Comparison of ENCODE assay signal across 12 mouse cellular contexts in the genomic region with DNA sequence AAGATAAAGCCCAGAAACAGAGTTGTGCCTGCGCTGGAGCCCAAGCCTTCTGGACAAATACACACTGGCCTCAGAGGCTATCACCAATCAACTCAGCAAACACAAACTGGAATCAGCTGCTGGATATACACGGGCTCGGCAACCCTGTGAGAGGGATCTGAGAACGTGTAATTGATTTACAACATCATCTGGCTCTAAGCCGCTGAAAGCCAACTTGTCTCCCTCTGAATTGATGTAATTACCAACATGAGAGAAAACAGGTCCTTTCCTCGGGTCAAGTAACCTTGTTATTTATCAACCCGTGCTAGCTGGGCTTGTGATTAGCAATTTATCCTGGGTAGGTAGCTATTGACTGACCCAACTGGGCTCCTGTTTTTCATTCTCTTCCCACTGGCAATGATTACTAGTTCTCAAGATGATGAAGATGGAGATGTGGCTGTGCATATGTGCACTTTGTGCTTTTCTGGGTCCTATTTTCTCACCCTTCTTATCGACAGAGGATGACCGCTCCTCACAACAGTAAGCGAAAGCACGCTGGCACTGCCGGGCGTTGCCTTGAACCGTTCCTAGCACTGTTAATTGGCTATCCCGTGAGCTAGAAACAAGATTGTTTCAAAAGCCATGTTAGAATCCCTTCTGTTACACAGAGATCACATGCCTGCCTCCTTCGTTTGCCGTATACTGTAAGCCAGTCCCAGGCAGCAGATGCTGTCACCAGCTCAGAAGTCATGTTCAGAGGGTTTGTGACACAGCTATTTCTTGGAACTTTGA.
DNase-seq lines count a peak whose midpoint lies in the region; ATAC-seq lines count a peak whose summit lies in the region.
"Had no signal": no experiment of that assay in that cellular context is flagged by ENCODE, and none has a peak within 500 bp of the region (broad histone marks: within the 10 kb centered on the region; RNA-seq: fewer than 3 reads in every experiment).

No protein-coding gene starts in this region.

- H3K27ac ChIP-seq in heart, embryonic 16.5 days (ENCODE audit: low read length), result no peak overlapping the region
- H3K27ac ChIP-seq in embryonic facial prominence, embryonic 14.5 days (replicated peaks; ENCODE audit: low read depth, low read length), result no peak overlapping the region
- H3K27ac ChIP-seq in stomach, embryonic 14.5 days (ENCODE audit: low read length), result no peak overlapping the region
- H3K27ac ChIP-seq: embryonic facial prominence, embryonic 12.5 days; left cerebral cortex, adult 2 months had no signal

- no peaks in the 10 kb centered on the region for H3K27me3 ChIP-seq in heart, embryonic 16.5 days (ENCODE audit: control insufficient read depth, insufficient read depth, low read length)
- no peaks in the 10 kb centered on the region for H3K27me3 ChIP-seq in embryonic facial prominence, embryonic 14.5 days (replicated peaks; ENCODE audit: control insufficient read depth, insufficient read depth, low read length)
- H3K27me3 ChIP-seq in stomach, embryonic 14.5 days (ENCODE audit: control insufficient read depth, insufficient read depth, low read length), result no peaks in the 10 kb centered on the region
- H3K27me3 ChIP-seq: embryonic facial prominence, embryonic 12.5 days had no signal

- H3K4me2 ChIP-seq in heart, embryonic 16.5 days (ENCODE audit: low read depth, low read length), result peak overlapping the region; percentile 16; the same call in 1 of the 2 replicates
- H3K4me2 ChIP-seq in embryonic facial prominence, embryonic 14.5 days (ENCODE audit: low read depth, low read length), result no peak overlapping the region
- no peak overlapping the region for H3K4me2 ChIP-seq in stomach, embryonic 14.5 days (replicated peaks; ENCODE audit: low read depth, low read length)
- H3K4me2 ChIP-seq: embryonic facial prominence, embryonic 12.5 days had no signal

- ATAC-seq in heart, embryonic 16.5 days (replicated peaks; ENCODE audit: extremely low read depth, insufficient read depth, low FRiP score), result no peak
- peak; percentile 51; the same call in 1 of the 2 replicates for ATAC-seq in embryonic facial prominence, embryonic 14.5 days (ENCODE audit: low read depth)
- peak; percentile 65; the same call in 1 of the 2 replicates for ATAC-seq in stomach, embryonic 14.5 days (ENCODE audit: insufficient number of reproducible peaks, insufficient read depth, low FRiP score, low read depth)
- ATAC-seq: lung, postnatal 0 days had no signal

- H3K4me3 ChIP-seq in heart, embryonic 16.5 days (ENCODE audit: low read length), result no peak overlapping the region
- no peak overlapping the region for H3K4me3 ChIP-seq in embryonic facial prominence, embryonic 14.5 days (ENCODE audit: low read depth, low read length)
- H3K4me3 ChIP-seq in stomach, embryonic 14.5 days (ENCODE audit: low read depth, low read length), result no peak overlapping the region
- H3K4me3 ChIP-seq: embryonic facial prominence, embryonic 12.5 days; left cerebral cortex, adult 2 months had no signal

- no peaks in the 10 kb centered on the region for H3K36me3 ChIP-seq in heart, embryonic 16.5 days (ENCODE audit: control insufficient read depth, insufficient read depth)
- H3K36me3 ChIP-seq in embryonic facial prominence, embryonic 14.5 days (ENCODE audit: control insufficient read depth, insufficient read depth, low read length), result no peaks in the 10 kb centered on the region
- H3K36me3 ChIP-seq in stomach, embryonic 14.5 days (ENCODE audit: control insufficient read depth, insufficient read depth, low read length), result no peaks in the 10 kb centered on the region
- H3K36me3 ChIP-seq: embryonic facial prominence, embryonic 12.5 days had no signal

- DNase-seq in heart, adult 8-10 months (ENCODE audit: low spot score), result no peak
- DNase-seq in embryonic facial prominence, embryonic 14.5 days (ENCODE audit: low spot score), result peak; percentile 23
- DNase-seq in kidney, postnatal 14 days, result peak; percentile 29
- no peak for DNase-seq in layer of hippocampus, postnatal 25 days (ENCODE audit: extremely low spot score in 1 of 2, low spot score in 1 of 2)
- no peak for DNase-seq in urinary bladder, adult 18-20 months (ENCODE audit: low spot score in 2 of 2)
- no peak for DNase-seq in cerebellum, postnatal 4 days (ENCODE audit: low spot score in 2 of 2)
- DNase-seq: heart, adult 11 months had no signal

- WGBS in heart, embryonic 16.5 days, result 48% methylated on average over 17 of the region's 17 CpGs
- 45% methylated on average over 17 of the region's 17 CpGs for WGBS in embryonic facial prominence, embryonic 14.5 days
- 31% methylated on average over 17 of the region's 17 CpGs for WGBS in stomach, embryonic 14.5 days

- H3K9me3 ChIP-seq in heart, embryonic 16.5 days (replicated peaks; ENCODE audit: control insufficient read depth, low read length), result 0 out of 2 replicates have a peak, but pooled peaks cover 3% of the 10 kb centered on the region
- H3K9me3 ChIP-seq in embryonic facial prominence, embryonic 14.5 days (ENCODE audit: control insufficient read depth, low read length), result no peaks in the 10 kb centered on the region; the same call in 1 of the 2 replicates
- H3K9me3 ChIP-seq in stomach, embryonic 14.5 days (ENCODE audit: control insufficient read depth, low read depth, low read length), result no peaks in the 10 kb centered on the region
- H3K9me3 ChIP-seq: embryonic facial prominence, embryonic 12.5 days had no signal

- peaks cover 2% of the 10 kb centered on the region; the same call in 1 of the 2 replicates for H3K4me1 ChIP-seq in heart, embryonic 16.5 days (ENCODE audit: control insufficient read depth, insufficient read depth, low read length)
- peaks cover 3% of the 10 kb centered on the region; the same call in 1 of the 2 replicates for H3K4me1 ChIP-seq in embryonic facial prominence, embryonic 14.5 days (ENCODE audit: control insufficient read depth, insufficient read depth, low read length)
- H3K4me1 ChIP-seq in stomach, embryonic 14.5 days (ENCODE audit: control insufficient read depth, insufficient read depth, low read length), result no peaks in the 10 kb centered on the region

- H3K9ac ChIP-seq in heart, embryonic 16.5 days (ENCODE audit: low read length), result no peak overlapping the region
- H3K9ac ChIP-seq in embryonic facial prominence, embryonic 14.5 days (ENCODE audit: low read depth, low read length), result no peak overlapping the region
- H3K9ac ChIP-seq in stomach, embryonic 14.5 days (replicated peaks; ENCODE audit: low read depth, low read length), result no peak overlapping the region
- H3K9ac ChIP-seq: embryonic facial prominence, embryonic 12.5 days had no signal

Comparison
In these comparisons a context has a peak if more than half of its experiments do, and no peak if none do; other contexts are left out.
1. DNase-seq: peak in embryonic facial prominence, embryonic 14.5 days (single experiment) and kidney, postnatal 14 days (single experiment); none in heart, adult 8-10 months (single experiment), layer of hippocampus, postnatal 25 days (0 of 2), urinary bladder, adult 18-20 months (0 of 2) and cerebellum, postnatal 4 days (0 of 2).